Mouse (Mus musculus): ENCODE results near the gene Lrrc4c.

DNA sequence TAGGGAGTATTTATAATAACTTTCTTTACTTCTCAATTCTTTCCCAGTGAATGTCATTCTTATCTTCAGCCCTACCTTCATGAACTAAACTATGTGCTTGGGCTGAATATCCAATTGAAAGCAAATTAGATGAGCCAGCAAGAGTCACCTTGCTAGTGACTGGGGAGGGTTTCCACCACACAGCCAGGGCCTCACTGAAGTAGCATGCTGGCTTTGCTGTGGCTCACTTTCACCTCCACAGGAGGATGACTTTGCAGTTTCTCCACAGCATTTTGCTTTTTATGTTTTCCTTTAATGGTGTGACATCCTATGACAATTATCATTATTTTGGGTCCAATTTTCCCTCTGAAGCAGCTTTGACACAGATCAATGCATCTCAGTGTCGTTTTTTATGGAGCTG is 1000.0 kb downstream of the Lrrc4c start:
- TF ChIP-seq CTCF (IDR thresholded peaks at IDR 0.05; ENCODE audit: low read depth, low read length) (no peak), POLR2A (IDR thresholded peaks at IDR 0.05; ENCODE audit: borderline replicate concordance, low read depth, low read length) (no peak)

All from bone marrow macrophage, adult 2 months (primary cell).